Mouse (Mus musculus): Measurements from ENCODE around the gene Kctd5. TPM values are rescaled to one million over a fixed set of nuclear protein-coding genes. Genes with fewer than 3 reads are reported as not detected.

Kctd5 gene
- polyA plus RNA-seq, 1 experiment from 2014 or later = 87.0 TPM

GRCm38 (mm10) chr17:24029477-24029876, 43.8 kb downstream of the Kctd5 start:
- H3K9me3 ChIP-seq (replicated peaks; ENCODE audit: control insufficient read depth, low read length) = no peaks in the 10 kb centered on the region
- no peak for DNase-seq (ENCODE audit: low spot score)
- H3K4me3 ChIP-seq (ENCODE audit: low read depth, low read length) = no peak overlapping the region
- ATAC-seq = no peak
- no peaks in the 10 kb centered on the region for H3K36me3 ChIP-seq (ENCODE audit: control insufficient read depth, insufficient read depth, low read length)
- H3K27me3 ChIP-seq (replicated peaks; ENCODE audit: control insufficient read depth, insufficient read depth, low read length) = no peaks in the 10 kb centered on the region
- no peak overlapping the region for H3K9ac ChIP-seq (ENCODE audit: low read length)
- WGBS = 87% methylated on average over 7 of the region's 7 CpGs
- H3K27ac ChIP-seq (ENCODE audit: low read depth, low read length) = no peak overlapping the region
- no peak overlapping the region for H3K4me2 ChIP-seq (ENCODE audit: low read length)
- H3K4me1 ChIP-seq (ENCODE audit: control insufficient read depth, insufficient read depth, low read length) = no peaks in the 10 kb centered on the region

- Histone ChIP-seq H3K9me3 (replicated peaks; ENCODE audit: control insufficient read depth, low read length) (no peaks in the 10 kb centered on the region), H3K27ac (ENCODE audit: low read depth, low read length) (no peak overlapping the region), H3K27me3 (replicated peaks; ENCODE audit: control insufficient read depth, insufficient read depth, low read length) (no peaks in the 10 kb centered on the region), H3K4me3 (ENCODE audit: low read depth, low read length) (no peak overlapping the region), H3K4me1 (ENCODE audit: control insufficient read depth, insufficient read depth, low read length) (no peaks in the 10 kb centered on the region), H3K4me2 (ENCODE audit: low read length) (no peak overlapping the region), H3K36me3 (ENCODE audit: control insufficient read depth, insufficient read depth, low read length) (no peaks in the 10 kb centered on the region), H3K9ac (ENCODE audit: low read length) (no peak overlapping the region)
- DNase-seq (ENCODE audit: low spot score) (no peak), ATAC-seq (no peak)
- WGBS = 79% methylated on average over 5 of the region's 5 CpGs
Observed at GRCm38 (mm10) chr17:24021375-24022199, 51.7 kb downstream of the Kctd5 start.

GRCm38 (mm10) chr17:24020696-24021095, 52.6 kb downstream of the Kctd5 start:
- no peak overlapping the region for H3K4me2 ChIP-seq (ENCODE audit: low read length)
- H3K36me3 ChIP-seq (ENCODE audit: control insufficient read depth, insufficient read depth, low read length) = no peaks in the 10 kb centered on the region
- WGBS = 87% methylated on average over 6 of the region's 6 CpGs
- H3K27ac ChIP-seq (ENCODE audit: low read depth, low read length) = no peak overlapping the region
- H3K4me3 ChIP-seq (ENCODE audit: low read depth, low read length) = no peak overlapping the region
- H3K9ac ChIP-seq (ENCODE audit: low read length) = no peak overlapping the region
- no peaks in the 10 kb centered on the region for H3K27me3 ChIP-seq (replicated peaks; ENCODE audit: control insufficient read depth, insufficient read depth, low read length)
- no peak for ATAC-seq
- no peaks in the 10 kb centered on the region for H3K4me1 ChIP-seq (ENCODE audit: control insufficient read depth, insufficient read depth, low read length)
- no peaks in the 10 kb centered on the region for H3K9me3 ChIP-seq (replicated peaks; ENCODE audit: control insufficient read depth, low read length)
- no peak for DNase-seq (ENCODE audit: low spot score)

GRCm38 (mm10) chr17:24015727-24016126, 57.6 kb downstream of the Kctd5 start:
- ATAC-seq (no peak), DNase-seq (ENCODE audit: low spot score) (no peak)
- Histone ChIP-seq H3K9me3 (replicated peaks; ENCODE audit: control insufficient read depth, low read length) (no peaks in the 10 kb centered on the region), H3K4me1 (ENCODE audit: control insufficient read depth, insufficient read depth, low read length) (no peaks in the 10 kb centered on the region), H3K9ac (ENCODE audit: low read length) (no peak overlapping the region), H3K4me2 (ENCODE audit: low read length) (no peak overlapping the region), H3K27me3 (replicated peaks; ENCODE audit: control insufficient read depth, insufficient read depth, low read length) (no peaks in the 10 kb centered on the region), H3K27ac (ENCODE audit: low read depth, low read length) (no peak overlapping the region), H3K4me3 (ENCODE audit: low read depth, low read length) (no peak overlapping the region), H3K36me3 (ENCODE audit: control insufficient read depth, insufficient read depth, low read length) (no peaks in the 10 kb centered on the region)
- WGBS = 28% methylated on average over 14 of the region's 14 CpGs

- H3K4me3 ChIP-seq (ENCODE audit: low read depth, low read length) = no peak overlapping the region
- no peak overlapping the region for H3K4me2 ChIP-seq (ENCODE audit: low read length)
- DNase-seq (ENCODE audit: low spot score) (no peak), ATAC-seq (no peak)
- H3K27me3 ChIP-seq (replicated peaks; ENCODE audit: control insufficient read depth, insufficient read depth, low read length) = no peaks in the 10 kb centered on the region
- no peak overlapping the region for H3K9ac ChIP-seq (ENCODE audit: low read length)
- no peak overlapping the region for H3K27ac ChIP-seq (ENCODE audit: low read depth, low read length)
- 91% methylated on average over 5 of the region's 5 CpGs for WGBS
- H3K36me3 ChIP-seq (ENCODE audit: control insufficient read depth, insufficient read depth, low read length) = no peaks in the 10 kb centered on the region
- H3K9me3 ChIP-seq (replicated peaks; ENCODE audit: control insufficient read depth, low read length) = no peaks in the 10 kb centered on the region
- no peaks in the 10 kb centered on the region for H3K4me1 ChIP-seq (ENCODE audit: control insufficient read depth, insufficient read depth, low read length)
Observed at GRCm38 (mm10) chr17:24014433-24014965, 58.8 kb downstream of the Kctd5 start.

GRCm38 (mm10) chr17:24012921-24013320, 60.4 kb downstream of the Kctd5 start:
- H3K4me3 ChIP-seq (ENCODE audit: low read depth, low read length) = no peak overlapping the region
- no peak overlapping the region for H3K4me2 ChIP-seq (ENCODE audit: low read length)
- ATAC-seq = no peak
- no peaks in the 10 kb centered on the region for H3K9me3 ChIP-seq (replicated peaks; ENCODE audit: control insufficient read depth, low read length)
- H3K27me3 ChIP-seq (replicated peaks; ENCODE audit: control insufficient read depth, insufficient read depth, low read length) = no peaks in the 10 kb centered on the region
- WGBS = 74% methylated on average over 2 of the region's 2 CpGs
- DNase-seq (ENCODE audit: low spot score) = no peak
- H3K36me3 ChIP-seq (ENCODE audit: control insufficient read depth, insufficient read depth, low read length) = no peaks in the 10 kb centered on the region
- H3K27ac ChIP-seq (ENCODE audit: low read depth, low read length) = no peak overlapping the region
- no peak overlapping the region for H3K9ac ChIP-seq (ENCODE audit: low read length)
- no peaks in the 10 kb centered on the region for H3K4me1 ChIP-seq (ENCODE audit: control insufficient read depth, insufficient read depth, low read length)

- DNase-seq (ENCODE audit: low spot score) (no peak), ATAC-seq (no peak)
- no peak overlapping the region for H3K4me3 ChIP-seq (ENCODE audit: low read depth, low read length)
Observed at GRCm38 (mm10) chr17:24009617-24010016, 63.7 kb downstream of the Kctd5 start.

GRCm38 (mm10) chr17:24008105-24008504, 65.2 kb downstream of the Kctd5 start:
- Histone ChIP-seq H3K36me3 (ENCODE audit: control insufficient read depth, insufficient read depth, low read length) (no peaks in the 10 kb centered on the region), H3K27me3 (replicated peaks; ENCODE audit: control insufficient read depth, insufficient read depth, low read length) (no peaks in the 10 kb centered on the region), H3K9ac (ENCODE audit: low read length) (no peak overlapping the region), H3K4me3 (ENCODE audit: low read depth, low read length) (no peak overlapping the region), H3K27ac (ENCODE audit: low read depth, low read length) (no peak overlapping the region), H3K4me1 (ENCODE audit: control insufficient read depth, insufficient read depth, low read length) (no peaks in the 10 kb centered on the region), H3K9me3 (replicated peaks; ENCODE audit: control insufficient read depth, low read length) (no peaks in the 10 kb centered on the region), H3K4me2 (ENCODE audit: low read length) (no peak overlapping the region)
- 76% methylated on average over 4 of the region's 4 CpGs for WGBS
- no peak for ATAC-seq
- DNase-seq (ENCODE audit: low spot score) = no peak

More at GRCm38 (mm10) chr17:24009617-24010016, 63.7 kb downstream of the Kctd5 start:
- H3K4me2 ChIP-seq (ENCODE audit: low read length) = no peak overlapping the region
- no peak overlapping the region for H3K9ac ChIP-seq (ENCODE audit: low read length)
- no peak overlapping the region for H3K27ac ChIP-seq (ENCODE audit: low read depth, low read length)
- no peaks in the 10 kb centered on the region for H3K9me3 ChIP-seq (replicated peaks; ENCODE audit: control insufficient read depth, low read length)
- no peaks in the 10 kb centered on the region for H3K4me1 ChIP-seq (ENCODE audit: control insufficient read depth, insufficient read depth, low read length)
- 53% methylated on average over 5 of the region's 5 CpGs for WGBS
- no peaks in the 10 kb centered on the region for H3K27me3 ChIP-seq (replicated peaks; ENCODE audit: control insufficient read depth, insufficient read depth, low read length)
- H3K36me3 ChIP-seq (ENCODE audit: control insufficient read depth, insufficient read depth, low read length) = no peaks in the 10 kb centered on the region

- H3K9me3 ChIP-seq (replicated peaks; ENCODE audit: control insufficient read depth, low read length) = no peaks in the 10 kb centered on the region
- 84% methylated on average over 1 of the region's 1 CpGs for WGBS
- no peak overlapping the region for H3K27ac ChIP-seq (ENCODE audit: low read depth, low read length)
- no peak overlapping the region for H3K9ac ChIP-seq (ENCODE audit: low read length)
- no peak overlapping the region for H3K4me2 ChIP-seq (ENCODE audit: low read length)
- no peaks in the 10 kb centered on the region for H3K27me3 ChIP-seq (replicated peaks; ENCODE audit: control insufficient read depth, insufficient read depth, low read length)
- DNase-seq (ENCODE audit: low spot score) = no peak
- H3K4me3 ChIP-seq (ENCODE audit: low read depth, low read length) = no peak overlapping the region
- no peaks in the 10 kb centered on the region for H3K36me3 ChIP-seq (ENCODE audit: control insufficient read depth, insufficient read depth, low read length)
- no peak for ATAC-seq
- H3K4me1 ChIP-seq (ENCODE audit: control insufficient read depth, insufficient read depth, low read length) = no peaks in the 10 kb centered on the region
Observed at GRCm38 (mm10) chr17:24007391-24007790, 65.9 kb downstream of the Kctd5 start.
